Mouse (Mus musculus): ENCODE results near the gene Tbxa2r. TPM values are rescaled to one million over a fixed set of nuclear protein-coding genes. Genes with fewer than 3 reads are reported as not detected.
A peak's percentile ranks its signal among the peaks of the same experiment; 100 is the strongest.

Tbxa2r gene
- polyA plus RNA-seq, 1 experiment = 0.16 TPM

DNA sequence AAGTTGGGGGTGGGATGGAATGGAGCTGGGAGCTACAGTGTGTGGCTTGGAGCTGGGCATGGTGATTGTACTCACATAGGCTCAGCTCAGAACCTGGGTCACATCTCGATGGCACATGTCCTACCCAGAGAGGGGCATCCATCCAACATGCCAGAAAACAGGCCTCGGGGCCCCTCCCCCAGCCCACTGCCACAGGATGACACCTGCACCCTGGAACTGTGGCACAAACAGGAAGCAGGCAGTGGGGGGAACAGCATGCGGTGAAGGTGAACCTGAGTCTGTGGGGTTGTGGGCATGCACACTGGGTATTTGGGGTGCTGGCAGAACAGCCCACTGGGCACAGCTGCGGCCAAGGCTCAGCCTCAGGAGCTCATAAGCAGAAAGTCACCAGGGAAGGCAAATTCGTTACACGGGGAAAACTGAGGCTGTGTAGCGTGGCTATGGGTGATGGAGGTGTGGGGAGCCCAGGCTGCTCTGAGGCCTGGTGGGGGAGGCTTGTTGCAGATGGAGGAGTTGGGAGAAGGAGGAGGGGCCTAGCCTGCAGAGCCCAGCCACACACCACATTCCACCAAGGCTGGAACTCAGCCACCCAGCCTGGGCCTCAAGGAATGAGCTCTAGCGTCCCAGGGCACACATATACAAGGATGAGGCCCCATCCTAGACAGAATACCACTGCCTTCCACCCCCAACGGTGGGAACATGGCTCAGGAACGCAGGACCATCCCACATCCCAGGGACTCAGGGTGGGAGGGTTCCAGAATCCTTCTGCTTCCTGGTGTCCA, 854 bp downstream of the Tbxa2r start:
- no peak for TF ChIP-seq MYOD1 (IDR thresholded peaks at IDR 0.05; ENCODE audit: control insufficient read depth in 1 of 3, insufficient read length in 2 of 3, low read depth in 2 of 3)
- no peak for TF ChIP-seq TCF3 (IDR thresholded peaks at IDR 0.05; ENCODE audit: insufficient read length, low read depth)
- no peak for TF ChIP-seq MAX (IDR thresholded peaks at IDR 0.05; ENCODE audit: low read depth)
- no peak for TF ChIP-seq USF1 (IDR thresholded peaks at IDR 0.05; ENCODE audit: low read depth)
- no peak for TF ChIP-seq E2F4 (IDR thresholded peaks at IDR 0.05; ENCODE audit: insufficient read depth)
- no peak for TF ChIP-seq MYOG (IDR thresholded peaks at IDR 0.05; ENCODE audit: control insufficient read depth in 1 of 3, insufficient read depth in 1 of 3, insufficient read length in 2 of 3, low read depth in 2 of 3)
- no peak for TF ChIP-seq POLR2AphosphoS2 (IDR thresholded peaks at IDR 0.05; ENCODE audit: insufficient read length, low read depth)
- no peak for TF ChIP-seq REST (IDR thresholded peaks at IDR 0.05; ENCODE audit: insufficient read depth, insufficient read length)
- TF ChIP-seq CEBPB (IDR thresholded peaks at IDR 0.05; ENCODE audit: insufficient read depth, poor library complexity, severe bottlenecking) = no peak
- no peak for TF ChIP-seq POLR2A (IDR thresholded peaks at IDR 0.05; ENCODE audit: insufficient read length, low read depth)
- no peak for TF ChIP-seq SRF (IDR thresholded peaks at IDR 0.05; ENCODE audit: control insufficient read depth, insufficient read length, low read depth)
- TF ChIP-seq TCF12 (IDR thresholded peaks at IDR 0.05; ENCODE audit: insufficient read depth, poor library complexity, severe bottlenecking) = no peak
- no peaks in the 10 kb centered on the region for H3K27me3 ChIP-seq (ENCODE audit: control insufficient read depth, insufficient read depth, insufficient read length)
- H3ac ChIP-seq (ENCODE audit: control insufficient read depth, insufficient read length) = no peak overlapping the region
- H3K36me3 ChIP-seq (ENCODE audit: control insufficient read depth, insufficient read depth) = peaks cover 10% of the 10 kb centered on the region
- H3K79me2 ChIP-seq (ENCODE audit: control insufficient read depth, insufficient read depth) = no peaks in the 10 kb centered on the region
- no peak overlapping the region for H3K4me3 ChIP-seq
- no peak overlapping the region for H3K4me2 ChIP-seq (ENCODE audit: low read depth)

DNA sequence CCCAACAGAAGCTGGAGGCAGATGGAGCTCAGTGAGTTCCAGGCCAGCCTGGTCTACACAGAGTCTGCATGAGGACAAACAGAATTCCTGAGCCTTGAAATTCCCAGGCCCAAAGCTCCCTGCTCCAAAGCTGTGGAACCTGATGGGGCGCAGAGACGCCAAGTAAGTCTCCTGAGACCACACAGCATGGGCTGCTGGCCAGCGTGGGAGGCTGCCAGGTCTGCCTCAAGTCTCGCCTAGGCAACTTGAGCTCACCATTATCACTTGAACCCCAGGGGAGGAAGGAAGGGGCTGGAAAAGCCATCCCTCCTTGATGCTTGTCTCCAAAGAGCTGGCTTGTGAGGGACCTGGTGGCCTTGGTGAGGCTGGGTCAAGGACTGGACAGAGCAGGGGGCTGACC, 1.5 kb downstream of the Tbxa2r start:
- Histone ChIP-seq H3K4me2 (ENCODE audit: low read depth) (no peak overlapping the region), H3ac (ENCODE audit: control insufficient read depth, insufficient read length) (no peak overlapping the region), H3K36me3 (ENCODE audit: control insufficient read depth, insufficient read depth) (peaks cover 10% of the 10 kb centered on the region), H3K4me3 (no peak overlapping the region), H3K79me2 (ENCODE audit: control insufficient read depth, insufficient read depth) (no peaks in the 10 kb centered on the region), H3K27me3 (ENCODE audit: control insufficient read depth, insufficient read depth, insufficient read length) (no peaks in the 10 kb centered on the region)
- TF ChIP-seq CEBPB (IDR thresholded peaks at IDR 0.05; ENCODE audit: insufficient read depth, poor library complexity, severe bottlenecking) = no peak
- TF ChIP-seq TCF3 (IDR thresholded peaks at IDR 0.05; ENCODE audit: insufficient read length, low read depth) = no peak
- TF ChIP-seq MYOD1 (IDR thresholded peaks at IDR 0.05; ENCODE audit: control insufficient read depth in 1 of 3, insufficient read length in 2 of 3, low read depth in 2 of 3) = no peak
- no peak for TF ChIP-seq TCF12 (IDR thresholded peaks at IDR 0.05; ENCODE audit: insufficient read depth, poor library complexity, severe bottlenecking)
- no peak for TF ChIP-seq E2F4 (IDR thresholded peaks at IDR 0.05; ENCODE audit: insufficient read depth)
- TF ChIP-seq MYOG (IDR thresholded peaks at IDR 0.05; ENCODE audit: control insufficient read depth in 1 of 3, insufficient read depth in 1 of 3, insufficient read length in 2 of 3, low read depth in 2 of 3) = no peak
- TF ChIP-seq MAX (IDR thresholded peaks at IDR 0.05; ENCODE audit: low read depth) = no peak
- TF ChIP-seq REST (IDR thresholded peaks at IDR 0.05; ENCODE audit: insufficient read depth, insufficient read length) = no peak
- TF ChIP-seq POLR2AphosphoS2 (IDR thresholded peaks at IDR 0.05; ENCODE audit: insufficient read length, low read depth) = no peak
- TF ChIP-seq SRF (IDR thresholded peaks at IDR 0.05; ENCODE audit: control insufficient read depth, insufficient read length, low read depth) = no peak
- TF ChIP-seq USF1 (IDR thresholded peaks at IDR 0.05; ENCODE audit: low read depth) = no peak
- no peak for TF ChIP-seq POLR2A (IDR thresholded peaks at IDR 0.05; ENCODE audit: insufficient read length, low read depth)

GRCm38 (mm10) chr10:81332277-81332676, 3.7 kb downstream of the Tbxa2r start:
- no peaks in the 10 kb centered on the region for H3K36me3 ChIP-seq (ENCODE audit: control insufficient read depth, insufficient read depth)
- no peak overlapping the region for H3K4me3 ChIP-seq
- TF ChIP-seq MAX (IDR thresholded peaks at IDR 0.05; ENCODE audit: low read depth) (no peak), MYOD1 (IDR thresholded peaks at IDR 0.05; ENCODE audit: control insufficient read depth in 1 of 3, insufficient read length in 2 of 3, low read depth in 2 of 3) (no peak), E2F4 (IDR thresholded peaks at IDR 0.05; ENCODE audit: insufficient read depth) (no peak), MYOG (IDR thresholded peaks at IDR 0.05; ENCODE audit: control insufficient read depth in 1 of 3, insufficient read depth in 1 of 3, insufficient read length in 2 of 3, low read depth in 2 of 3) (no peak), POLR2AphosphoS2 (IDR thresholded peaks at IDR 0.05; ENCODE audit: insufficient read length, low read depth) (no peak), REST (IDR thresholded peaks at IDR 0.05; ENCODE audit: insufficient read depth, insufficient read length) (no peak), CEBPB (IDR thresholded peaks at IDR 0.05; ENCODE audit: insufficient read depth, poor library complexity, severe bottlenecking) (no peak), SRF (IDR thresholded peaks at IDR 0.05; ENCODE audit: control insufficient read depth, insufficient read length, low read depth) (no peak)
- no peak overlapping the region for H3K4me2 ChIP-seq (ENCODE audit: low read depth)
- no peaks in the 10 kb centered on the region for H3K79me2 ChIP-seq (ENCODE audit: control insufficient read depth, insufficient read depth)
- H3ac ChIP-seq (ENCODE audit: control insufficient read depth, insufficient read length) = no peak overlapping the region
- H3K27me3 ChIP-seq (ENCODE audit: control insufficient read depth, insufficient read depth, insufficient read length) = no peaks in the 10 kb centered on the region

GRCm38 (mm10) chr10:81334324-81334723, 5.8 kb downstream of the Tbxa2r start:
- Histone ChIP-seq H3ac (ENCODE audit: control insufficient read depth, insufficient read length) (no peak overlapping the region), H3K79me2 (ENCODE audit: control insufficient read depth, insufficient read depth) (no peaks in the 10 kb centered on the region), H3K4me2 (ENCODE audit: low read depth) (no peak overlapping the region), H3K27me3 (ENCODE audit: control insufficient read depth, insufficient read depth, insufficient read length) (no peaks in the 10 kb centered on the region), H3K36me3 (ENCODE audit: control insufficient read depth, insufficient read depth) (no peaks in the 10 kb centered on the region), H3K4me3 (no peak overlapping the region)
- no peak for TF ChIP-seq CEBPB (IDR thresholded peaks at IDR 0.05; ENCODE audit: insufficient read depth, poor library complexity, severe bottlenecking)
- TF ChIP-seq MYOG (IDR thresholded peaks at IDR 0.05; ENCODE audit: control insufficient read depth in 1 of 3, insufficient read depth in 1 of 3, insufficient read length in 2 of 3, low read depth in 2 of 3) = peak in 2 of 3 experiments; percentile 28 to 68
- TF ChIP-seq MYOD1 (IDR thresholded peaks at IDR 0.05; ENCODE audit: control insufficient read depth in 1 of 3, insufficient read length in 2 of 3, low read depth in 2 of 3) = peak in 2 of 3 experiments; percentile 39 to 51
- no peak for TF ChIP-seq E2F4 (IDR thresholded peaks at IDR 0.05; ENCODE audit: insufficient read depth)
- no peak for TF ChIP-seq POLR2A (IDR thresholded peaks at IDR 0.05; ENCODE audit: insufficient read length, low read depth)
- TF ChIP-seq TCF3 (IDR thresholded peaks at IDR 0.05; ENCODE audit: insufficient read length, low read depth) = no peak
- no peak for TF ChIP-seq SRF (IDR thresholded peaks at IDR 0.05; ENCODE audit: control insufficient read depth, insufficient read length, low read depth)
- no peak for TF ChIP-seq REST (IDR thresholded peaks at IDR 0.05; ENCODE audit: insufficient read depth, insufficient read length)
- TF ChIP-seq TCF12 (IDR thresholded peaks at IDR 0.05; ENCODE audit: insufficient read depth, poor library complexity, severe bottlenecking) = no peak
